Mouse (Mus musculus) kidney, adult 11 months (tissue): Measurements from ENCODE around the gene Pax6.

Experiments used
- DNase-seq: peaks from one replicate; pipeline ENCODE4 v3.0.0; 2022

Pax6 gene

DNA sequence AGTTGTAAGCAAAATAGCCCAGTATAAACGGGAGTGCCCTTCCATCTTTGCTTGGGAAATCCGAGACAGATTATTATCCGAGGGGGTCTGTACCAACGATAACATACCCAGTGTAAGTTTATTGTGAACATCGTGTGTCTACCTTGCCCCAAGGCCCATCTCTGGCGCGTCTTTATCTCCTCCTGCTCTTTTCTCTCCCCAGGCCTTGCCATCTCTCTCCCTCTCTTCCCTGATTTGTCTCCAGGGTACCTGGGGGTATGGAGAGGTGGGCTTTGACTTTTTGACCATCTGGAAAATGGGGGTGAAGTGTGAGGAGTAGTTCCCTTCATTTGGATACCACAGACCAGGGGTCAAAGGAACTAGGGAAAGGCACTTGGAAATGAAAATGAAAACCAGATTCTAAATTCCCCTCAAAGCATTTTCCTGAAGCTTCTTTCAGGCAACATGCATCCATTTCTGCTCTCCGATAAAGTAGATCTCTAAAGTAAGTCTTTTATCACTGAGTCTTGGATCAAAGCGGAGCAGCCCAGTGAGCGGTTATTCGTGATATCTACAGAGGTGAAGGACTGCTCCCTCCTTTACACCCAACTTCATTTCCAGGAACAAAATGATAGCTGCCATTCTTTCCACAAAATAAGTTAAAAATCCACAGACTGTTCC lies 16.4 kb downstream of the Pax6 start:
- no peak for DNase-seq

DNA sequence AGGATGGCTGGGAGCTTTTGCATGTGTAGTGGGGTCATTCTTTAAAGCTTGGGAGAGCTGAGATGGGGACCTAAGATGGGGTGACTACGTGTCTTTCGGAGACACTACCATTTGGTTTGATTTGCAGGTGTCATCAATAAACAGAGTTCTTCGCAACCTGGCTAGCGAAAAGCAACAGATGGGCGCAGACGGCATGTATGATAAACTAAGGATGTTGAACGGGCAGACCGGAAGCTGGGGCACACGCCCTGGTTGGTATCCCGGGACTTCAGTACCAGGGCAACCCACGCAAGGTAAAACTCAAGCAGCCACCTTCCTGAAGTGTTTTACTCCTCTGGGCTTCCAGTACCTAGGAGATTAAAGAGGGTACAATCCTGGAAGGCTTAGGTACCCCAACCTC lies 17.0 kb downstream of the Pax6 start:
- DNase-seq: no peak

DNA sequence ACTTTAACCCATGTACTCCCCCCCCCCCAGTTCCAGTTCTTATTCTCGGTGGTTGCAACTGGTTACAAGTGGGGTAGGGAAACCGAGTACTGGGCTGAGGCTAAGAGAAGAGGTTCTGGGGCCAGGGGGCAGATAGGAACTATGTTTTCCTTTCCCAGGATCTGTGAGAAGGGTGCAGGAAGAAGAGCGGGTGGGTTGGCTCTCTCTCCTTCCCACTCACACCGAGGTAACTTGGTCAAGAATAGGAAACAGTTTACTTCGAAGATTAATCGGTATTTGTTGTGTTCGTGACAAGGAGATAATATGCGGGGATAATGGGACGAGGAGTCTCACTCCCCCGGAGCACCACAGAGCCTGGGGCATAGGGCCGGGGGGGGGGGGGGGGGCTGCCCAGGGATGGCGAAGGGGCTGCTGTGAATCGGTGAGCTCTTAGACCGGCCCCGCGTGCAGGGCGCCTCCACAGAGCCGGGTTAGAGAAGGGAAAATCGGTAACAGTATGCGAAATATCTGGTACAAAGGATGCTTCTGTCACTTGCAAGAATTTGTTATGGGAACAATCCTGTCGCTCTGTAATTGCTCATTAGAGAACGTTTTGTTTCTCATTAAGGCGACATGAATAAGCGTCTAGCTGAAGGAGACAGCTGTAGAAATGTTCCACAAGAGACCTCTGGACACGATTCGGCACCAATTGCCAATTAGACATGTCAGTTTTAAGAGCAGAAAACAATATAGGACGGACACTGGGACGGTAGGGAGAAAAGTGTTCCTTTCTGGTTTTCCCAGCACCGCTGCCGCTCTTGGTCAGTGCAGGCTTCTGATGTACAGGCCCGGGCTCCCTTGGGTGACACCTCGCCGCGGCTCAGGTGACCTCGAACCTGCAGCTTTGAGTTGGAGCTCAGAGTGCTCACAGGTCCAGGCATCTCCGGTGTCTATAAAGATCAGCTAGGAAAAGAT lies 17.9 kb downstream of the Pax6 start:
- DNase-seq: no peak

DNA sequence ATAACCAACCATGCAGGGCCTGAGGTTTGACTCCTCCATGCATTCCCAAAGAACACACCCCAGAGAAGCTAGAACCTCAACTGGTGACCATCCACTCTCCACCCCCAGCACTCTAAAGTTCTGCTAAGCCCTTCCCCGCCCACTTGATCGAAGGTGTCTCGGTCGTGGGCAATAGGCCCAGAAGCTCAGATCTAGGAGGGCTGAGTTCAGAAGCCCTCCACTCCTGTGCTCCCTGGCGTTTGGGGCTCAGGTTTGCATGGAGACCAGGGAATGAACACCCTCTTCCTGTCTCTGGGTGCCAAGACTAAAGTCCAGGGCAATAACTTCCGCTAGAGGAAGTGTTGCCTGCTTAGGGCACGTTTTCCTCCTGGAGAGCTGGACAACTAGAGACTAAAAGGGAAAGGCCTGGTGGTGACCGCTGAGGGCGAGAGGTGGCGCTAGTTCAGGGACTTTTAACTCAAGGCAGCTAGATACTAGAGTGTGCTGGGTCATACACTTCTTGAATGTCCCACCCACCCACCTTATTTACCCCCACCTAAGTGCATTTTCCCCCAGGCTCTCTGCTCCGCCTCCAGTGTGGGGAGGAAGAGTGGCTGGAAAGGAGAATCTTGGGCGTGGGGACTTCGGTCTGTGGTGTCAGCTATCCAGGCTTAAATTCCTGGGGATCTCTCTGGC lies 18.8 kb downstream of the Pax6 start:
- no peak for DNase-seq

DNA sequence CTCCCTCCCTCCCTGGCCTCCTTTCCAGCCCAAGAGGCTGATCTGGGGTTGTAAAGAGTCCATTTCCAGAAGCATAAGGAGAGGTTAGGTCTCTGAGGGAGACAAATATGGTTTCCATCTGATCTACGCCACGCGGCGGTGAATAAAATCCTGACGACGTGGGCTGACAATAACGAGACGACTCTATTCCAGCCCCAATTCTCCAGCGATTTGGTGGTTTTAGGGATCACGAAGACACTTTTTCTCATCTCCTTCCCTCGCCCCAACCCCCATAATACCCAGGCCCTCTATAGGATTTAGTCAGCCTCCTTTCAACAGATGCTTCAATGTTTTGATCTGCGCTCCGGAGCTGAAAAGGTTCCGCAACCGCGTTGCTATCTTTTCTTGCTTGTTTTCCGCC lies 19.3 kb downstream of the Pax6 start:
- no peak for DNase-seq

DNA sequence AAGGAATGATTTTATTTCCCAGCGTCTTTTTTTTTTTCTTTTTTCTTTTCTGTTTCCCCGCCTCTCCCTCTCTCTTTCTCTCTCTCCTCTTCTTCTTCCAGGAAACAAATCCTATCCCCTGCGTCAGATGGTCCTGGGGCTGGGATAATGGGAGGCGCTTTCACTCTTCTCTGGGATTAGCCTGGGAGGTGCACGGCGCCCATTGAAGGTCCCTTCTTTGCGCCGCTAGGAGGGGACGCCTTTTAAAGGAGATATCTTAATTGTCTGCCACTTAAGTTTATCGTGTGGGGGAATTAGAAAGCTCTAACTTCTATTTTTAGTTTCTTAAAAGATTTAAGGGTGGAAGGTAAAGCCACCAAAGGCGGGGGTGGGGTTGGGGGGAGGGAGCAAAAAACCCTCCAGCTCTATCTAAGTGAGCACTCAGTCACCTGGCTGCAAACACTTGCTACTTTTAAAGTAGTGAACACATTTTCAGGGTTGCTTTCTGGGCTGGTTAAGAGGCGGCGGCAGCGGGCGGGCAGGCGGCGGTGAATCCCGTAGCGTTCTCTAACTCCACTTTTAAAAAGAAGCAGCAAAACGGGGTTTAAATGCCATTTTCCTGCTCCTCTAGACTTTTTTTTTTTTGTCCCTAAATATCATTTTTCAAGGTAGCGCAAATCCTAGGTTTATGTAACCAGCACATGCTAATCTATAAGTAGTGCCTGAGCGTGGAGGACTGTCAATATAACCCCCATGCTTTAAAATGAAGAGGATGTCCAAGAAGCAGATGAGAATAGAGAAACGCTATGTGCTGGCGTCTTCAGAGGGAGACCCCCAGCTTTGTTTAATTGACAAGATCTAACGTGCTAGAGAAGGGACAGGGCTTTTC lies 20.0 kb downstream of the Pax6 start:
- no peak for DNase-seq

DNA sequence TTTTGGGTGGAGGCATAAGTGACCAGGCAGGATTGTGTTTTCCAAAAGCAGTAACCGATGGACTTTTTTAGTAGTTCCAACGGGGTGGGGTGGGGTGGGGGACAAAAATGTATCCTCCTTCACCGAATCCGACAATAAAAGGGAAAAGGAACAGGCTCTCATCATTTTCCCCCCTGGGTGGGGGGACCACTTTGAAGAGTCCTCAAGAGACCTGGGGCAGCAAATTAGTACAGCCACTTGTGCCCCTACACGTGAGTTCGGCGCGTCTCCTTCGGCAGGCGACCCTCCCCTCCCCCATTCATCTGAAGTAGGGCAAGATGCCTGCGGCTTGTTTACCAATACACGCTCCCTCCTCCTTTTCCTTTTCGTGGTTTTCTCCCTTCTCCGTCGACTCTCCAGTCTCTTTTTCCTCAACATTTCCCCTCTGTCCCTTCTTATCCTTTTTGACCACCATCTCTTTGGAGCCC lies 20.6 kb downstream of the Pax6 start:
- DNase-seq: no peak

DNA sequence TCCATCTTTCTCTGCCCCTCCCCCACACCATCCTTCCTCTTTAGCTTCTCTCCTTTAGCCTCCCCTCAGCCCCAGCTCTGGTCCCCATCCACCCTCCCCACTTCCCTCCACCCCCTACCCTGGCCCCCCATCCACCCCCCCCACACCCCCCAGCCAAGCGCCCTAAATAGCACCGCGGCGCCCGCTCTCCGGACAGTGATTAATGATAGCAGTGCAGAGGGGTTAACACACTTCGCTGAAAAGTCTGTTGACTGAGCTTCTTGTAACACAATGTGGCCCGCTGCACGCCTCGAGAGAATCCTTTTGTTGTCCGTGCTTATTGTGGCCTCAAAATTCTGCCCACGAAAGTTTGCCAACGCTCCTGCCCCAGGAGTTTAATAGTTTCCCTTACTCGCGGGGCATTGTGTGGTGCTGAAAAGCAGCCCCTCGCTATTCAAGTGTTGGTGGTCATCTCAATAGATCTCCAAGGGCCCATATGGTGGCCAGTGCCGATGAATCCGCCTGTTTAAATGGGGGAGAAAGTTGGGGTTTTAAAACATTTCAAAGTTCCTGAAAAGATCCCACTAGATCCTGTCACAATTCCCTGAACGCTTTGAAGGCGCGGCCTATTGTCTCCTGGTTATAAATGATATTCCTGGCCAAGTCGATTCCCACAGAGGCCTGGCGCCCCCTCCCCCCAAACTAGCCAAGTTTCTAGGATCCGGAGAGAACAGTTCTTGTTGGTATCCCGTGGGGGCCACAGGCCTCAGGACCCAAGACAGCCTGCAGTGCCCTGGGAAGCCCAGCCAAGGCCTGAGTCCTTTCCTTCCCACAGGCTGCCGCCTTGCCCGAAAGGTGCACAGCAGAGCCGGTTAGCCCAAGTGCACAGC lies 21.3 kb downstream of the Pax6 start:
- no peak for DNase-seq

DNA sequence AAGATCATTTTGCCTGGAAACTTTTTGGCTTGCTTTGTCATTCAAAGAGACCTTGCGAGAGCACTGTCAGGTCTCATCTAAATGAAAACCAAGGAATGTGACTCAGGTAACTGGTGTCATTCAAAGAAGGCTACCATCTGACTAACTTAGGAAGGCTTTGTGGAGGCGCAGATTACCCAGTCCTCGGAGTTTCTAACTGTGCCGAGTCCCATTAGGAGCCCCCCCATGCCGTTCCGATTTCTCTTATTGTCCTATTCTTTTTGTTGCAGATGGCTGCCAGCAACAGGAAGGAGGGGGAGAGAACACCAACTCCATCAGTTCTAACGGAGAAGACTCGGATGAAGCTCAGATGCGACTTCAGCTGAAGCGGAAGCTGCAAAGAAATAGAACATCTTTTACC lies 22.6 kb downstream of the Pax6 start:
- no peak for DNase-seq

DNA sequence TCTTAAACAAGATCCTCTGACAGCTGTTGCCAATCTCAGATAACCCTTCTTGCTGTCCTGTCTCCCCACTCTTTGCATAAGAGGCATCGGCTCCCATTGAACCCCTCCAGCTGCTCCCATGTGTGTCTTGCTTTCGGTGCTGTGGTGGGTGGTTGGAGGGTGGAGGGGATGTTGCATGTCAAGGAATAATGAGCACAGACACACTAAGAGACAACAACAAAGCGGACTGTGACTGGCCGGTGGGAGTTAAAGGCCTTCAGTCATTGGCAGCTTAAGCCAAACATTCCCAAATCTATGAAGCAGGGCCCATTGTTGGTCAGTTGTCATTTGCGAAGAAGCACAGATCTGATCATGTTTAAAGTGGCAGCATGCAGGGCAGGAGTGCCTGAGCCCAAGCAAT lies 29.0 kb downstream of the Pax6 start:
- DNase-seq: no peak

DNA sequence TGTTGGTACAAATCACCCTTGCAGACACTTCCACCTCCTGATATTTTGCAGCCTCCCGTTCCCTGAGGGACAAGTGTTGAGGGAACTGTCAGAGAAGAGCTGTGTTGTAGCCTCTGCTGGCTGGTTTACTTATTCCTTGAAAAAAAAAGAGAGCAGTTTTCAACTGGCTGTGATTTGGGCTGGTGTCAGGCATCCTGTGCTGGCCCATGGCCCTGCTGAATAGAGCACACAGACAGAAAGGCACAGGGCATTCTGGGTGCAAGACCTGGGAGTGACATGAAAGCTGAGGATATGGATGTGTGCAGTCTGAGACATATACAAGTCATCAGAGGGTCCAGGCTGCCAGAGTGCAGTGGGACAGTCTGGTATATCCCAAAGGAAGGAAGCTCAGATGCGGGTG lies 29.9 kb downstream of the Pax6 start:
- no peak for DNase-seq

DNA sequence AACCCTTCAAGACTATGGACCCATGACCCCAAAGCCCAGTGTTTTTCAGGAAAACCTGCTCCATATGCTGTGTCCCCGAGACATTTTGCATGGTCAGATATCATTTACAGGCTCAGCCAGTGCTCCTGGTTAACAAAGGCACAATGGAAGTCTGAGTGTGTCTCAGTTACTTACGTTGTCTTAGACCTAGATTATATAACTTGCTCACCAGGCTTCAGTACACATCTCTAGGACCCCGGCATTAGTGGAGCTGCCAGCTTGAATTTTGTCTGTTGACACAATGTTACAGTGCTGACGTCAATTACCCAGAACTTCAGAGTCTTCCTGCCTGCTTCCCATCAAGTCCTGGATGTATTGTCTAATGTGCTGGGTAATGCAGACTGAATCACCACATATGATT lies 33.1 kb downstream of the Pax6 start:
- no peak for DNase-seq

DNA sequence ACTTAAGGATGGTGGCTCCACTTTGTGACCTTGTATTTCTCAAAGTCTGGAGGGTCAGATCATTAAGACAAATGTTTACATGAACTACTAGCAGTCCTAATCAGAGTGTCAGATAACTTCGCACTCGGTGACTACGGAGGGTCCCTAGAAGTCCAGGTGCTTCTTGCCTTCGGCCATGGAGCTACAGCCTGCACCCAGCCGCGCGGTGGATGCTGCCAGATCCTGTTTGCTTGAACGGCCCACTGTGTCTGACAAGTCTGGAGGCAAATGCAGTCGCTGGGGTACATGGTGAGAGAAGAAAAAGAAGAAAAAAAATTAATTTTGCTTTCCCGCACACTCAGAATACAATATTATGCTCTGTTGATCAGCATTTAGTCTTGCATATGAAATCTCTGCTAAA lies 33.9 kb downstream of the Pax6 start:
- no peak for DNase-seq

DNA sequence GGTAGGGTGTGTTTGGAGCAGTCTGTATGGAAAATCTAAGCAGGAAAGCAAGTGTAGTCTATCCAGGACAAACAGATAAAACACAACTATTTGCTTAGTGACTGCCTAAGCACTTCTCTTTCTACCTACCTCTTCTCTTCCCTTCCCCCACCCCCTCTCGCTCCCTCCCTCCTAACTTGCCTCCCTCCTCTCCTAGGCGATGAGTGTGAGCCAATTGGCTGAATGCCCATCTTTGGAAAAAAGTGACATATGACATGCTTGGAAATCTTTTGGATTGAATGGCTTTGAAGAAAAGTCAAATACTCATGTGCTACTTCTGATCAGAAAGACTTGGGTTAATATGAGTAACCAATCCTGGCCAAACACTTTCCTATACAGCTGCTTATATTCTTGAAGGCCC lies 36.6 kb downstream of the Pax6 start:
- DNase-seq: no peak

DNA sequence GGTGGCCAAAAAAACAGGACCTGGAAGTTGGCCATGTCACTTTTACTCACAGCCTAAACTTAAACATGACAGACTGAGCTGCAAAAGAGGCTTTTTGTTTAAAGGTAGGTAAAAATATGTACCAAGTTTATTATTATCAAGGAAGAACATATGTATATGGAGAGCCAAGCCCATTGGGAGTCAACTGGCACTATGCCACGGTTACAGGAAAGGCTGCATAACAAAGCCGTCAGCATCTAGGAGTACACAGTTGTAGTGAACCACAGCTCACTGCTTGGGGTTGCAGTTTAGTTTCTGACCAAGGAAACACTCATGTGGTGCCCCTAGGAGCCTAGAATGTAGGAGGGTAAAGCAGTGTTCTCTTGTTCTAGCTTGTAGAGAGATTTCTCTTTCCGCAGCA lies 40.4 kb downstream of the Pax6 start:
- DNase-seq: no peak

DNA sequence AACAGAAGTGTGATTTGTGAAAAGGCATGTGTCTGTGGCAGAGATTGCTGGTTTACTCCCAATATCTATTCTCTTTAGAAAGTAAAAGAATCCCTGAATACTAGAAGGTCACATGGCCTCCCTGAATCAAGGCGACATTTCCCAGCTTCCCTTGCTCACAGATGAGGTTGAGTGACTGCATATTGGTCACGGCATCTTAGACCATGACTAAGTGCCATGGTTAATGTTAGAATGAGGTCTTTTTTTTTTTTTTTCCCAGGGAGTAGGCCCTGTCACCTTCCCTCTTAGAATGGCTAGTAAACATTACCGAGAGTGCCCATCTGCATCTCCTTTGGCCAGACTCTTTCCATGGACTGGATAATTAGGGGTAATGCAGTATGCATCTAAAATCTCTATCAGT lies 41.8 kb downstream of the Pax6 start:
- no peak for DNase-seq

DNA sequence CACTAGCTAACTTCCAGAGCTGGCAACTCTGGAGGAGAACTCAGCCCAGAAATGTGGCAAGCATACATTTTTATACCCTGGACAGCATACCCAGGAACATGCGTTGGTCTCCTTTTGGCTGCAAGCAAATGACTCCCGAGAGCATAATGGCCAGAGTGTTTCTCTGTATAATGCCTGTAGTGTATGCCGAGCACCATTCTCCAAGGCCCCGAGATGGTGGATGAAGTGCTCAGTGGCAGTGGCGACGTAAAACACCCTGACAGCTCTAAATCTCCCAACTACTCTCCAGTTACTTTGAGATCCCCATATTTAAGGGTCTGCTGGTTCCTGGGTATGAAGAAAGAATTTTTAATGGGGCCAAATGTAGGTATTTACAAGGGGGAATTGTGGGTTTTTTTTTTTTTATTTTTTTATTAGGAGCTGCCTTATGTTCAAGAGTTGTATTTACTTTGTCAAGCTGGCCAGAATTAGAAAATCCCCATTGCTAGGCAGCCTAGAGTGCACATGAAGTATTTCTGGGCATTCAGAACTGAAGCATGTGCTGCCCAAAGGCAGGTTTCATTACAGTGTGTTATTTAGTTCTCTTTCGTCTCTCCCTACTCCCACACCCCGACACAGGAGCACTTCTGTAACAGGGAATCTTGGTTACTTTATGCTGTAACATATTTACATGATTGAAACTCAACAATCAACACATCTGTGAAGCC lies 46.9 kb downstream of the Pax6 start:
- no peak for DNase-seq

DNA sequence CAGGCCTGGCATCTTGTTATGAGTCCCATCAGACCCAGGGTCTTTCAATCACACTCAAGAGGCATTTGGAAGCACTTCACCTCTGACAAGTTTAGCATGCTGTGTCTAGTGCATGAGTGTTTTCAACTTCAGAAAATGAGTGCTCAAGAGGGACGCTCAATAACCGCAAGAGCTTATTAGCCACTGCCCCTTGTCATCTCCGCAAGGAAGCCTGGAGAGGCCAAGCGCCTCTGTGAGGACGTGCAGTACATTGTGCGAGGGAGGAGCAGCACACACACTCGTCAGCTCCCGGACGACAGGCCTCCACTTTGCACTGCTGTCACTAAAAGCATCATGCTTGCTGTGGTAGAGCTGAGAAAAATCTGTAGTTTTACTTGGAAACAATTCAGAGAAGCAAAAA lies 58.0 kb downstream of the Pax6 start:
- no peak for DNase-seq

DNA sequence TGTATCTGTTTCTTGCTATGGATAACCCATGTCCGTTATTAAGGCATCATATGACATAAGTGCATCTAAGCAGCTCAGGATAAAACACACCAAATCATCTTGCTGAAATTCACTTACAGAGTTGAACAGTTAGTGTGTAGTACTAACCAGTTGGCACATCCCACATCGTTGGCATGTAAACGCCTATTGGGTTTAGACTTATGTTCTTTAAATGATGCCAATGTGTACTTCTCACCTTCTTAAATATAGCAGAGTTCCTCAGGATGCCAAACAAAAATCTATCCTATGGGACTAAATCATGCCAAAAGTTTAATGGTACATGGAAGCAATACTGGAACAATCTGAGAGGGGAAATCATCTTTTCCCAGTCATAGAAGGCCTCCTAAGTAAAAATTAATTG lies 62.0 kb downstream of the Pax6 start:
- DNase-seq: no peak

DNA sequence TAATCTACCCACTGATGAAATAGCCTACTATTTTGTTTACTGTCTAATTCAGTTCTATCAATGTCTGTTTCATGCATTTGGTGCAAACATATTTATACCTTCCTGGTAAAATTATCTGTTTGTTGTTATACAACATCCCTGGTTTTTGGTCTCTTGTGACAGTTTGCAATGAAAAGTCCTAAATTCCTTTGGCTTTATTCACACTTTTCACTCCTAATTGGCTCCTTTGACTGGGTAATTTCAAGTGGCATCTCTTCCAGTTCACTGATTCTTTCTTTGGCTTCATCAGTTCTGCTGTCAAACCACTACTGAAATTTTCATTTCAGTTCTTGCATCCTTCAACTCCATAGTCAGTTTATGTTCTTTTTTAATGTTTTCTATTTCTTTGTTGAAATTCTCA lies 67.5 kb downstream of the Pax6 start:
- no peak for DNase-seq

DNA sequence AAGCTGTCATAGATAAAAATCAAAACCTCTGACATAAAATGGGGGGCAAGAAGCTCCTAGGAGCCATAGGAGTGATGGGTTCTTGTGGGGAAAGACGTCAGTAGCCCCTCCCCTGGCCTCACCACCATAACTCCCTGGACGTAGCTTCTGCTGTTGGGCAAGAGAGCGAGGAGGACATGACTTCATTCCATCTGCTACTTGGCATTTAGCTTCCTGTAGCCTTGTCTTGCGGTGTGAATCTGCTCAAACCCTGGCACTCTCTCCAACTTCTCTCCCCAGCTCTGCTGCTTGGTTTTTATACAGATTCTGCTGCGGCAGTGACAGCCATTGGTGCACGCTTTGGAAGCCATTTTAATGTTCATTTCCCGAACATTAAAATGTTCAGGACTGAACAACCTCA lies 78.2 kb downstream of the Pax6 start:
- DNase-seq: no peak
